Mouse (Mus musculus) right cerebral cortex, postnatal 10 days (tissue): ENCODE results near the gene Gm3106.
"Not testable (repeated sequence)": the region's sequence is repeated elsewhere in the genome, so short reads cannot be mapped to it uniquely, and the experiment has no call there.

Experiments
- DNase-seq, 2 experiments: peaks; one replicate each; pipeline ENCODE4 v3.0.0; 2021; ENCODE audit warnings: low spot score in 2 of 2

Gm3106 gene

DNA sequence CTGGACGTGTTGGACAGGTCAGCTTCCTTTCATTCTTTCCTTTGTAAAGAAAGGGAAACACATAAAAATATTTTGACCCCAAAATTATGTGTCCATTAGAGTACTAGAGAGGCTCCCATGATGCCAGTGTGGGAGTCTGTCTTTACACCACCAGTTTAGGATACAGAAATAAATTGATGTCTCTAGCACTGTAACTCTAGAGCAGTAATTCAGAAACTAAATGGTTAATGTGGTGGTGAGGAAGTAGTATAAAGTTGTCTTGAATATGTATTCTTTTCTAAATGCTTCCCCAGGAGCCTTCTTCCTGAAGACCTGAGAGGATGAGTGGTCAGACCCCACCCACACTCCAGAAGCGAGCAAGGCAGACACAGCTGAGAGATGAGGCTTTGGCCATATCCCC, at the start of gene Gm3106:
Gene Gm3106, plus strand, starts transcription at position 301 of the 400 bp plus-strand sequence.
- DNase-seq: not testable (repeated sequence)
